Mouse (Mus musculus) forebrain, postnatal 0 days (tissue): ENCODE measurements around the gene Strc. TPM values are rescaled to one million over a fixed set of nuclear protein-coding genes. Genes with fewer than 3 reads are reported as not detected.

ENCODE experiments used
- ATAC-seq: fragments of 200-750 bp; cut with Nextera tagmentation; 2 replicates; pipeline ENCODE4 v1.8.0; 2017; ENCODE audit warnings: mild to moderate bottlenecking, moderate library complexity
- DNase-seq: peaks from one replicate; pipeline ENCODE4 v3.0.0-alpha.2; 2015
- H3K27ac ChIP-seq: fragments of 300-500 bp; sonication (generic); 2 replicates; pipeline ENCODE4 v1.5.1; 2014; ENCODE audit warnings: low read depth, mild to moderate bottlenecking, antibody characterized with exemption, low read length, moderate library complexity, mixed read lengths
- H3K27me3 ChIP-seq: fragments of 300-500 bp; sonication (generic); 2 replicates; pipeline ENCODE4 v1.6.1; 2014; ENCODE audit warnings: mild to moderate bottlenecking, low read length, mixed read lengths; ENCODE audit not compliant: insufficient read depth
- H3K36me3 ChIP-seq: fragments of 300-500 bp; sonication (generic); 2 replicates; pipeline ENCODE4 v1.6.1; 2014; ENCODE audit warnings: mild to moderate bottlenecking, moderate library complexity; ENCODE audit not compliant: insufficient read depth
- H3K4me1 ChIP-seq: fragments of 300-500 bp; sonication (generic); 2 replicates; pipeline ENCODE4 v1.6.1; 2014; ENCODE audit warnings: antibody characterized with exemption; ENCODE audit not compliant: insufficient read depth
- H3K4me2 ChIP-seq: fragments of 300-500 bp; sonication (generic); 2 replicates; pipeline ENCODE4 v1.6.1; 2014; ENCODE audit warnings: low read depth, mild to moderate bottlenecking, moderate library complexity
- H3K4me3 ChIP-seq: fragments of 300-500 bp; sonication (generic); 2 replicates; pipeline ENCODE4 v1.5.1; 2014; ENCODE audit warnings: low read depth, low read length, mixed read lengths
- H3K9ac ChIP-seq: fragments of 300-500 bp; sonication (generic); 2 replicates; pipeline ENCODE4 v1.6.1; 2014; ENCODE audit warnings: mild to moderate bottlenecking
- H3K9me3 ChIP-seq: fragments of 300-500 bp; sonication (generic); 2 replicates; pipeline ENCODE4 v1.6.1; 2016; ENCODE audit warnings: low read length
- CTCF ChIP-seq: sonication (generic); IDR thresholded peaks from 2 replicates; pipeline ENCODE4 v1.5.1; 2016; ENCODE audit warnings: antibody characterized with exemption, control low read depth, low read depth
- WGBS: fragments of 180-500 bp; shearing (Covaris S2); extraction: QIAGEN DNeasy Blood & Tissue Kit; methylation state at CpG from one replicate; pipeline ENCODE4 v1.1.7; 2014; 5-methylcytosine and 5-hydroxymethylcytosine counted together
- polyA plus RNA-seq: library from polyadenylated mRNA; unstranded; fragments of >200 nt; fragmentation: Nextera tagmentation; extraction: Ambion mirVana; gene quantifications from 2 replicates; pipeline ENCODE4 v1.2.1, GENCODE M21; 2015
- total RNA-seq: library from RNA; depleted of rRNA; stranded (reverse); fragments of >200 nt; gene quantifications from 2 replicates; pipeline ENCODE4 v1.2.3, GENCODE M21; 2014

Gene Strc
- total and polyA plus RNA-seq, 2 experiments from 2014 or later = not detected

GRCm38 (mm10) chr2:121415103-121415502, 28.1 kb upstream of the Strc start:
- H3K9ac ChIP-seq = peak overlapping the region; percentile 97; the same call in 1 of the 2 replicates
- 40% methylated on average over 3 of the region's 3 CpGs for WGBS
- no peaks in the 10 kb centered on the region for H3K9me3 ChIP-seq
- H3K36me3 ChIP-seq = peaks cover 6% of the 10 kb centered on the region; the same call in 1 of the 2 replicates
- H3K4me1 ChIP-seq = peaks cover 16% of the 10 kb centered on the region
- H3K27ac ChIP-seq = no peak overlapping the region
- DNase-seq (no peak), ATAC-seq (no peak)
- TF ChIP-seq CTCF = no peak
- no peaks in the 10 kb centered on the region for H3K27me3 ChIP-seq
- H3K4me3 ChIP-seq = peak overlapping the region; percentile 99
- H3K4me2 ChIP-seq = peak overlapping the region; percentile 69

DNA sequence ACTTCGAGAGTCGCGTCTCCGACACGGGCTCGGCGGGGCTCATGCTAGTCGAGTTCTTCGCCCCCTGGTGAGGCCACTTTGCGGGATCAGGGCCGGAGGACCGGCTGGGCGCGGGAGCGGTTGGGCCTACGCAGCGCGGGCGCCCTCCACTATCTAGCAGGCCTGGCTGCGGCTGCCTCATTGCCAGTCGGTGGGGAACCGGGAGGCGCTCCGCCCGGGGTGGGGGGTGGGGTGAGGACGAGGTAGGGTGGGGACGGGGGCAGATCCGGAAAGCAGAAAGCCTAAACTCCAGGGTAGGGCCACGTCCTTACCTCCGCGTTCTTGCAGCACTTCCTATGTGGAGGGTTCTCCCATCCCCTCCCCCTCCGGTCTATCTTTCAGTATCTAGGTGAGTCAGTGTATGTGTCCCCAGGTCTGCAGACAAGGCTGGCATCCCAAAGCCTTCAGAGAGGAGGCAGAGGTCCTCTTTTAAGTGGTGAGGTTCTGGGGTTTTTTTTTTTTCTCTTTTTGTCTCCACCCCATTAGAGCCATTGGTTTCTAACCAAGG, 27.2 kb upstream of the Strc start:
- no peak for DNase-seq
- ATAC-seq = peak; percentile 34
- WGBS = under 1% methylated on average over 31 of the region's 32 CpGs
- no peaks in the 10 kb centered on the region for H3K9me3 ChIP-seq
- peaks cover 6% of the 10 kb centered on the region; the same call in 1 of the 2 replicates for H3K36me3 ChIP-seq
- H3K4me3 ChIP-seq = peak overlapping the region; percentile 99
- peak overlapping the region; percentile 69 for H3K4me2 ChIP-seq
- H3K9ac ChIP-seq = peak overlapping the region; percentile 97
- no peak for TF ChIP-seq CTCF
- peaks cover 16% of the 10 kb centered on the region for H3K4me1 ChIP-seq
- peak overlapping the region; percentile 97 for H3K27ac ChIP-seq
- H3K27me3 ChIP-seq = no peaks in the 10 kb centered on the region

GRCm38 (mm10) chr2:121413387-121414042, 26.5 kb upstream of the Strc start, which contains the start of the genes Pdia3 and Catsper2:
TSS of gene Pdia3 (plus strand) at chr2:121413775.
TSS of gene Catsper2 (minus strand) at chr2:121413792.
- peak within 1 kb of the TSS; percentile 69 for H3K4me2 ChIP-seq
- peak; percentile 99 for ATAC-seq
- WGBS = 1% methylated on average over 60 of the region's 68 CpGs

DNA sequence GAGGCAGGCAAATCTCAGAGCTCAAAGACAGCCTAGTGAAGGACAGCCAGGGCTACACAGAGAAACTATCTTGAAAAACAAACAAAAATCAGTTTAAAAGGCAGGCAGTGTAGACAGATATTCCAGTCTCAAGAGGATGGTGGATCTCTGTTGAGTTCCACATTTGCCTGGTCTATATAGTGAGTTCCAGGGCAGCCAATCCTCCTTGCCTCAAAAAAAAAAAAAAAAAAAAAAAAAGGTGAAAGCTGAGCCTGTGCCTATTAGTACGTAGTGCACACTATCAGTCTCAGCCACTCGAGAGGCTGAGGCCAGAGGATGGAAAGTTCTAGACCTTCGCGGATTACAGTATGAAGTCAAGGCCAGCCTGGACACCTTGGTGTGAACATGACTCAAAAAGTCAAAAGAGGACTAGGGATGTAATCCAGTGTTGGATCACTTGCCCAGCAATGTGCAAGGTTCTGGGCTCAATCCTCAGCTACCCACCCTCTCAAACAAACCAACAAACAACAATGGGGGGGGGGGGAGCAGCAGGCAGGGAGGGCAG, 25.9 kb upstream of the Strc start:
- peak overlapping the region; percentile 97 for H3K27ac ChIP-seq
- TF ChIP-seq CTCF = no peak
- peak overlapping the region; percentile 69 for H3K4me2 ChIP-seq
- peaks cover 16% of the 10 kb centered on the region for H3K4me1 ChIP-seq
- H3K9me3 ChIP-seq = no peaks in the 10 kb centered on the region
- WGBS = 7% methylated on average over 4 of the region's 4 CpGs
- H3K36me3 ChIP-seq = no peaks in the 10 kb centered on the region
- ATAC-seq (no peak), DNase-seq (no peak)
- peak overlapping the region; percentile 99 for H3K4me3 ChIP-seq
- H3K27me3 ChIP-seq = no peaks in the 10 kb centered on the region
- peak overlapping the region; percentile 97 for H3K9ac ChIP-seq

More at GRCm38 (mm10) chr2:121413387-121414042, 26.5 kb upstream of the Strc start, which contains the start of the genes Pdia3 and Catsper2:
- DNase-seq = peak; percentile 98
- H3K27me3 ChIP-seq = no peaks in the 10 kb centered on the region
- H3K27ac ChIP-seq = peak within 1 kb of the TSS; percentile 97
- peak within 1 kb of the TSS; percentile 99 for H3K4me3 ChIP-seq
- peak within 1 kb of the TSS; percentile 97 for H3K9ac ChIP-seq
- peak; percentile 57 for TF ChIP-seq CTCF
- peaks cover 16% of the 10 kb centered on the region for H3K4me1 ChIP-seq
- no peaks in the 10 kb centered on the region for H3K9me3 ChIP-seq
- H3K36me3 ChIP-seq = peaks cover under 1% of the 10 kb centered on the region; the same call in 1 of the 2 replicates

DNA sequence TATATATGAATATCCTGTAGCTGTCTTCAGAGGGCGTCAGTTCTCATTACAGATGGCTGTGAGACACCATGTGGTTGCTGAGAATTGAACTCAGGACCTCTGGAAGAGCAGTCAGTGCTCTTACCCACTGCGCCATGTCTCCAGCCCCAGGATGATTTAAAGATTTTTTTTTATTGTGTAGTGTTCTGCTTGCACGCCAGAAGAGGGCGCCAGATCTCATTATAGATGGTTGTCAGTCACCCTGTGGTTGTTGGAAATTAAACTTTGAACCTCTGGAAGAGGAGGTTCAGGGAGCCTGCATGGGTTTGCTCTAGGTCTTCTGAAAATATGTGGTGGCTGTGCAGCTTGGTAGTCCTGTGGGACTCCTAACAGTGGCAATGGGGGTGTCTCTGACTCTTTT, 21.2 kb upstream of the Strc start:
- Histone ChIP-seq H3K27ac (no peak overlapping the region), H3K4me1 (no peaks in the 10 kb centered on the region), H3K4me3 (no peak overlapping the region), H3K9ac (no peak overlapping the region), H3K27me3 (no peaks in the 10 kb centered on the region), H3K36me3 (no peaks in the 10 kb centered on the region), H3K9me3 (no peaks in the 10 kb centered on the region), H3K4me2 (no peak overlapping the region)
- peak; percentile 25 for TF ChIP-seq CTCF
- WGBS = 34% methylated on average over 4 of the region's 4 CpGs
- ATAC-seq (no peak), DNase-seq (peak; percentile 4)

GRCm38 (mm10) chr2:121403296-121403695, 16.3 kb upstream of the Strc start:
- H3K9ac ChIP-seq = no peak overlapping the region
- no peak for DNase-seq

GRCm38 (mm10) chr2:121396624-121397023, 9.7 kb upstream of the Strc start:
- ATAC-seq = peak; percentile 68
- DNase-seq = peak; percentile 90
- TF ChIP-seq CTCF = peak; percentile 86
- 13% methylated on average over 8 of the region's 8 CpGs for WGBS
- Histone ChIP-seq H3K27ac (no peak overlapping the region), H3K36me3 (peaks cover 4% of the 10 kb centered on the region; the same call in 1 of the 2 replicates), H3K4me2 (no peak overlapping the region), H3K9me3 (no peaks in the 10 kb centered on the region), H3K4me1 (no peaks in the 10 kb centered on the region), H3K4me3 (no peak overlapping the region), H3K9ac (no peak overlapping the region), H3K27me3 (no peaks in the 10 kb centered on the region)

More at GRCm38 (mm10) chr2:121403296-121403695, 16.3 kb upstream of the Strc start:
- H3K4me2 ChIP-seq = no peak overlapping the region
- H3K27ac ChIP-seq = no peak overlapping the region
- H3K4me1 ChIP-seq = no peaks in the 10 kb centered on the region
- no peak overlapping the region for H3K4me3 ChIP-seq
- H3K36me3 ChIP-seq = no peaks in the 10 kb centered on the region
- no peaks in the 10 kb centered on the region for H3K27me3 ChIP-seq
- TF ChIP-seq CTCF = no peak
- no peak for ATAC-seq
- no peaks in the 10 kb centered on the region for H3K9me3 ChIP-seq
